Mouse (Mus musculus): ENCODE results near the gene Suox.

GRCm38 (mm10) chr10:128631571-128631970 lies 42.3 kb downstream of the Suox start:
- TF ChIP-seq CTCF (IDR thresholded peaks at IDR 0.05) (no peak), EP300 (IDR thresholded peaks at IDR 0.05) (no peak)

Measured in lung, postnatal 0 days (tissue).